9 mouse cellular contexts compared by ENCODE assay signal in genomic region chr9:103180303-103180702, GRCm38 (mm10). TPM values are rescaled to one million over a fixed set of nuclear protein-coding genes. Genes with fewer than 3 reads are reported as not detected.
DNase-seq lines count a peak whose midpoint lies in the region; ATAC-seq lines count a peak whose summit lies in the region.
"Had no signal": no experiment of that assay in that cellular context is flagged by ENCODE, and none has a peak within 500 bp of the region (broad histone marks: within the 10 kb centered on the region; RNA-seq: fewer than 3 reads in every experiment).

No protein-coding gene starts in this region.

- peak; percentile 25; the same call in 1 of the 2 replicates for ATAC-seq in frontal cortex, adult (ENCODE audit: low TSS enrichment)
- peak; percentile 50 for ATAC-seq in intestine, embryonic 15.5 days
- ATAC-seq in lung, embryonic 15.5 days (ENCODE audit: borderline replicate concordance, extremely low read depth, low FRiP score, low TSS enrichment) = peak; percentile 66; the same call in 1 of the 2 replicates
- peak; percentile 9; the same call in 1 of the 2 replicates for ATAC-seq in stomach, embryonic 15.5 days (ENCODE audit: insufficient read depth, low FRiP score, low read depth)
- ATAC-seq in activated CD4-positive, CD25-positive, alpha-beta regulatory T cell, adult 4 months = no peak

- H3K4me3 ChIP-seq in intestine, embryonic 15.5 days (replicated peaks) = peak overlapping the region; percentile 44
- H3K4me3 ChIP-seq in lung, embryonic 15.5 days = peak overlapping the region; percentile 46
- peak overlapping the region; percentile 46; the same call in 1 of the 2 replicates for H3K4me3 ChIP-seq in stomach, embryonic 15.5 days (replicated peaks)

- H3K9me3 ChIP-seq in intestine, embryonic 15.5 days = no peaks in the 10 kb centered on the region
- no peaks in the 10 kb centered on the region for H3K9me3 ChIP-seq in lung, embryonic 15.5 days
- H3K9me3 ChIP-seq in stomach, embryonic 15.5 days = no peaks in the 10 kb centered on the region

- peaks cover 12% of the 10 kb centered on the region for H3K4me1 ChIP-seq in intestine, embryonic 15.5 days (replicated peaks)
- H3K4me1 ChIP-seq in lung, embryonic 15.5 days = peaks cover 13% of the 10 kb centered on the region
- peaks cover 9% of the 10 kb centered on the region for H3K4me1 ChIP-seq in stomach, embryonic 15.5 days

- WGBS in intestine, embryonic 15.5 days = 58% methylated on average over 3 of the region's 3 CpGs
- 38% methylated on average over 3 of the region's 3 CpGs for WGBS in lung, embryonic 15.5 days
- 44% methylated on average over 3 of the region's 3 CpGs for WGBS in stomach, embryonic 15.5 days

- no peaks in the 10 kb centered on the region for H3K36me3 ChIP-seq in intestine, embryonic 15.5 days
- no peaks in the 10 kb centered on the region for H3K36me3 ChIP-seq in lung, embryonic 15.5 days
- no peaks in the 10 kb centered on the region for H3K36me3 ChIP-seq in stomach, embryonic 15.5 days

- DNase-seq in frontal cortex, postnatal 25 days (ENCODE audit: low spot score in 2 of 2) = no peak
- peak; percentile 72 to 76 for DNase-seq in cerebellum, postnatal 14 days
- peak; percentile 57 to 64 for DNase-seq in gastrocnemius, postnatal 36 days

- peak overlapping the region; percentile 57; the same call in 1 of the 2 replicates for H3K9ac ChIP-seq in intestine, embryonic 15.5 days
- peak overlapping the region; percentile 52 for H3K9ac ChIP-seq in lung, embryonic 15.5 days
- no peak overlapping the region for H3K9ac ChIP-seq in stomach, embryonic 15.5 days

- H3K4me2 ChIP-seq in intestine, embryonic 15.5 days (replicated peaks) = peak overlapping the region; percentile 81
- H3K4me2 ChIP-seq in lung, embryonic 15.5 days = peak overlapping the region; percentile 72
- H3K4me2 ChIP-seq in stomach, embryonic 15.5 days = peak overlapping the region; percentile 79

- no peaks in the 10 kb centered on the region for H3K27me3 ChIP-seq in intestine, embryonic 15.5 days (replicated peaks)
- H3K27me3 ChIP-seq in lung, embryonic 15.5 days = no peaks in the 10 kb centered on the region
- H3K27me3 ChIP-seq in stomach, embryonic 15.5 days (replicated peaks) = no peaks in the 10 kb centered on the region

- peak overlapping the region; percentile 76; the same call in 1 of the 2 replicates for H3K27ac ChIP-seq in intestine, embryonic 15.5 days
- peak overlapping the region; percentile 68 for H3K27ac ChIP-seq in lung, embryonic 15.5 days
- H3K27ac ChIP-seq in stomach, embryonic 15.5 days = peak overlapping the region; percentile 44; the same call in 1 of the 2 replicates

- intact Hi-C loops in gastrocnemius, postnatal 36 days (cut with DNase I) = no loop called here

RNA-seq across cellular contexts. Expression of gene Srprb, which starts 21.6 kb away (rescaled TPM):
- total RNA-seq in gastrocnemius, postnatal 36 days (2021) = 10 to 100 TPM; 16.3 to 18.0 TPM
- polyA plus RNA-seq in intestine, embryonic 15.5 days (2015; fragmentation: Nextera tagmentation; extraction: Ambion mirVana) = 46.4 and 55.2 TPM in 2 replicates
- polyA plus RNA-seq in lung, embryonic 15.5 days (2015; fragmentation: Nextera tagmentation; extraction: Ambion mirVana) = 62.5 and 66.0 TPM in 2 replicates
- 51.6 and 59.3 TPM in 2 replicates for polyA plus RNA-seq in stomach, embryonic 15.5 days (2015; fragmentation: Nextera tagmentation; extraction: Ambion mirVana)
- polyA plus RNA-seq in activated CD4-positive, CD25-positive, alpha-beta regulatory T cell, adult 4 months (2017; shearing (Covaris generic)) = 10 to 100 TPM; 22.9 to 28.7 TPM

RNA-seq across cellular contexts. Expression of gene Gm20425, which starts 49.8 kb away (rescaled TPM):
- under 1 TPM; 0.42 to 0.74 TPM for total RNA-seq in gastrocnemius, postnatal 36 days (2021)
- 0.21 and 8.8 TPM in 2 replicates for polyA plus RNA-seq in intestine, embryonic 15.5 days (2015; fragmentation: Nextera tagmentation; extraction: Ambion mirVana)
- 0.49 and 0.84 TPM in 2 replicates for polyA plus RNA-seq in lung, embryonic 15.5 days (2015; fragmentation: Nextera tagmentation; extraction: Ambion mirVana)
- 5.6 TPM in 1 of 2 replicates, not detected in the other for polyA plus RNA-seq in stomach, embryonic 15.5 days (2015; fragmentation: Nextera tagmentation; extraction: Ambion mirVana)
- 1 to 10 TPM; 1.1 to 1.2 TPM for polyA plus RNA-seq in activated CD4-positive, CD25-positive, alpha-beta regulatory T cell, adult 4 months (2017; shearing (Covaris generic))
- total RNA-seq: hematopoietic stem cell, adult 5-6 weeks had no signal

RNA-seq across cellular contexts. Expression of gene Trf, which starts 49.9 kb away (rescaled TPM):
- total RNA-seq in gastrocnemius, postnatal 36 days (2021) = 10 to 100 TPM in 1 of 2 experiments, 1 to 10 TPM in 1; 7.9 to 10.8 TPM
- 188 and 277 TPM in 2 replicates for polyA plus RNA-seq in intestine, embryonic 15.5 days (2015; fragmentation: Nextera tagmentation; extraction: Ambion mirVana)
- 81.9 and 117 TPM in 2 replicates for polyA plus RNA-seq in lung, embryonic 15.5 days (2015; fragmentation: Nextera tagmentation; extraction: Ambion mirVana)
- polyA plus RNA-seq in stomach, embryonic 15.5 days (2015; fragmentation: Nextera tagmentation; extraction: Ambion mirVana) = 195 and 466 TPM in 2 replicates
- polyA plus RNA-seq in activated CD4-positive, CD25-positive, alpha-beta regulatory T cell, adult 4 months (2017; shearing (Covaris generic)) = 1 to 10 TPM; 1.3 to 1.9 TPM

Comparison
In these comparisons a context has a peak if more than half of its experiments do, and no peak if none do; other contexts are left out.
1. DNase-seq: peak in cerebellum, postnatal 14 days (2 of 2) and gastrocnemius, postnatal 36 days (2 of 2); none in frontal cortex, postnatal 25 days (0 of 2).
2. RNA of gene Trf, which starts 49.9 kb away (polyA plus RNA-seq): 195 to 466 TPM in stomach, embryonic 15.5 days, 188 to 277 TPM in intestine, embryonic 15.5 days and 81.9 to 117 TPM in lung, embryonic 15.5 days; 1.3 to 1.9 TPM in activated CD4-positive, CD25-positive, alpha-beta regulatory T cell, adult 4 months; every median in the first group is over 10 times any median in the second.
3. Peak in every context shown above with its lines, with median percentiles within 50 percentile points of each other: H3K27ac ChIP-seq, H3K4me2 ChIP-seq and H3K4me3 ChIP-seq.